Mouse (Mus musculus): ENCODE measurements around the gene Wdr90. TPM values are rescaled to one million over a fixed set of nuclear protein-coding genes. Genes with fewer than 3 reads are reported as not detected.

Gene Wdr90
- total and polyA plus RNA-seq, 2 experiments from 2014 or later = 13.2 to 40.2 TPM

- H3K4me1 ChIP-seq (ENCODE audit: insufficient read depth) = peaks cover 32% of the 10 kb centered on the region
- peak within 1 kb of the TSS; percentile 80 for H3K9ac ChIP-seq
- ATAC-seq (peak; percentile 78), DNase-seq (peak; percentile 93)
- TF ChIP-seq CTCF (IDR thresholded peaks at IDR 0.05; ENCODE audit: low read depth) = peak; percentile 73
- peak within 1 kb of the TSS; percentile 52 for H3K4me3 ChIP-seq (ENCODE audit: low read depth, low read length)
- H3K9me3 ChIP-seq (ENCODE audit: low read length) = no peaks in the 10 kb centered on the region
- no peaks in the 10 kb centered on the region for H3K27me3 ChIP-seq (ENCODE audit: insufficient read depth, low read length)
- peak within 1 kb of the TSS; percentile 95 for H3K27ac ChIP-seq (ENCODE audit: low read depth, low read length)
- H3K4me2 ChIP-seq (ENCODE audit: low read depth) = peak within 1 kb of the TSS; percentile 58
- WGBS = under 1% methylated on average over 32 of the region's 32 CpGs
- H3K36me3 ChIP-seq (ENCODE audit: insufficient read depth) = peaks cover 37% of the 10 kb centered on the region
Observed at GRCm38 (mm10) chr17:25828712-25829557, 32.4 kb downstream of the Wdr90 start, which contains the start of gene Jmjd8. TSS of gene Jmjd8 (plus strand) at chr17:25828867.

GRCm38 (mm10) chr17:25828223-25828594, 33.1 kb downstream of the Wdr90 start:
- no peak for DNase-seq
- no peak for TF ChIP-seq CTCF (IDR thresholded peaks at IDR 0.05; ENCODE audit: low read depth)
- peaks cover 34% of the 10 kb centered on the region for H3K4me1 ChIP-seq (ENCODE audit: insufficient read depth)
- peak overlapping the region; percentile 95 for H3K27ac ChIP-seq (ENCODE audit: low read depth, low read length)
- H3K4me3 ChIP-seq (ENCODE audit: low read depth, low read length) = peak overlapping the region; percentile 52
- WGBS = 78% methylated on average over 8 of the region's 8 CpGs
- ATAC-seq = no peak
- no peaks in the 10 kb centered on the region for H3K9me3 ChIP-seq (ENCODE audit: low read length)
- H3K27me3 ChIP-seq (ENCODE audit: insufficient read depth, low read length) = no peaks in the 10 kb centered on the region
- H3K4me2 ChIP-seq (ENCODE audit: low read depth) = peak overlapping the region; percentile 58
- peak overlapping the region; percentile 80 for H3K9ac ChIP-seq
- H3K36me3 ChIP-seq (ENCODE audit: insufficient read depth) = peaks cover 37% of the 10 kb centered on the region

GRCm38 (mm10) chr17:25827546-25828222, 33.6 kb downstream of the Wdr90 start:
- TF ChIP-seq CTCF (IDR thresholded peaks at IDR 0.05; ENCODE audit: low read depth) = no peak
- peaks cover 34% of the 10 kb centered on the region for H3K4me1 ChIP-seq (ENCODE audit: insufficient read depth)
- DNase-seq (no peak), ATAC-seq (no peak)
- peaks cover 37% of the 10 kb centered on the region for H3K36me3 ChIP-seq (ENCODE audit: insufficient read depth)
- no peak overlapping the region; the same call in 1 of the 2 replicates for H3K9ac ChIP-seq
- 91% methylated on average over 22 of the region's 22 CpGs for WGBS
- no peak overlapping the region for H3K4me2 ChIP-seq (ENCODE audit: low read depth)
- H3K4me3 ChIP-seq (ENCODE audit: low read depth, low read length) = no peak overlapping the region
- H3K27me3 ChIP-seq (ENCODE audit: insufficient read depth, low read length) = no peaks in the 10 kb centered on the region
- H3K9me3 ChIP-seq (ENCODE audit: low read length) = no peaks in the 10 kb centered on the region
- H3K27ac ChIP-seq (ENCODE audit: low read depth, low read length) = no peak overlapping the region

- no peaks in the 10 kb centered on the region for H3K9me3 ChIP-seq (ENCODE audit: low read length)
- TF ChIP-seq CTCF (IDR thresholded peaks at IDR 0.05; ENCODE audit: low read depth) = no peak
- H3K9ac ChIP-seq = no peak overlapping the region
- H3K27ac ChIP-seq (ENCODE audit: low read depth, low read length) = no peak overlapping the region
- H3K27me3 ChIP-seq (ENCODE audit: insufficient read depth, low read length) = no peaks in the 10 kb centered on the region
- ATAC-seq (no peak), DNase-seq (no peak)
- no peak overlapping the region for H3K4me2 ChIP-seq (ENCODE audit: low read depth)
- H3K4me3 ChIP-seq (ENCODE audit: low read depth, low read length) = no peak overlapping the region
- WGBS = 93% methylated on average over 13 of the region's 13 CpGs
- H3K4me1 ChIP-seq (ENCODE audit: insufficient read depth) = peaks cover 33% of the 10 kb centered on the region
- H3K36me3 ChIP-seq (ENCODE audit: insufficient read depth) = peaks cover 37% of the 10 kb centered on the region
Observed at GRCm38 (mm10) chr17:25827011-25827410, 34.3 kb downstream of the Wdr90 start.

GRCm38 (mm10) chr17:25825984-25826570, 35.2 kb downstream of the Wdr90 start:
- Histone ChIP-seq H3K4me1 (ENCODE audit: insufficient read depth) (peaks cover 24% of the 10 kb centered on the region), H3K4me2 (ENCODE audit: low read depth) (no peak overlapping the region), H3K27me3 (ENCODE audit: insufficient read depth, low read length) (no peaks in the 10 kb centered on the region), H3K9me3 (ENCODE audit: low read length) (no peaks in the 10 kb centered on the region), H3K36me3 (ENCODE audit: insufficient read depth) (peaks cover 33% of the 10 kb centered on the region), H3K4me3 (ENCODE audit: low read depth, low read length) (no peak overlapping the region), H3K27ac (ENCODE audit: low read depth, low read length) (no peak overlapping the region), H3K9ac (no peak overlapping the region)
- no peak for TF ChIP-seq CTCF (IDR thresholded peaks at IDR 0.05; ENCODE audit: low read depth)
- DNase-seq (no peak), ATAC-seq (no peak)
- WGBS = 95% methylated on average over 27 of the region's 27 CpGs

GRCm38 (mm10) chr17:25825311-25825710, 36.0 kb downstream of the Wdr90 start:
- H3K9ac ChIP-seq = no peak overlapping the region
- no peak for TF ChIP-seq CTCF (IDR thresholded peaks at IDR 0.05; ENCODE audit: low read depth)
- no peak overlapping the region for H3K4me2 ChIP-seq (ENCODE audit: low read depth)
- H3K4me1 ChIP-seq (ENCODE audit: insufficient read depth) = peaks cover 24% of the 10 kb centered on the region
- peaks cover 27% of the 10 kb centered on the region for H3K36me3 ChIP-seq (ENCODE audit: insufficient read depth)
- 87% methylated on average over 6 of the region's 6 CpGs for WGBS
- H3K27ac ChIP-seq (ENCODE audit: low read depth, low read length) = no peak overlapping the region
- no peaks in the 10 kb centered on the region for H3K27me3 ChIP-seq (ENCODE audit: insufficient read depth, low read length)
- DNase-seq (no peak), ATAC-seq (no peak)
- no peaks in the 10 kb centered on the region for H3K9me3 ChIP-seq (ENCODE audit: low read length)
- no peak overlapping the region for H3K4me3 ChIP-seq (ENCODE audit: low read depth, low read length)

All from forebrain, postnatal 0 days (tissue).